Mouse (Mus musculus) bone marrow macrophage, adult 2 months (primary cell): ENCODE data around the gene Cipc.

Source experiments
- CTCF ChIP-seq: IDR thresholded peaks from 2 replicates; pipeline ENCODE4 v1.5.1; 2012; ENCODE audit warnings: low read depth, mild to moderate bottlenecking, low read length, moderate library complexity
- POLR2A ChIP-seq: IDR thresholded peaks from 2 replicates; pipeline ENCODE4 v1.6.1; 2012; ENCODE audit warnings: mild to moderate bottlenecking, low read depth, low read length, borderline replicate concordance

DNA sequence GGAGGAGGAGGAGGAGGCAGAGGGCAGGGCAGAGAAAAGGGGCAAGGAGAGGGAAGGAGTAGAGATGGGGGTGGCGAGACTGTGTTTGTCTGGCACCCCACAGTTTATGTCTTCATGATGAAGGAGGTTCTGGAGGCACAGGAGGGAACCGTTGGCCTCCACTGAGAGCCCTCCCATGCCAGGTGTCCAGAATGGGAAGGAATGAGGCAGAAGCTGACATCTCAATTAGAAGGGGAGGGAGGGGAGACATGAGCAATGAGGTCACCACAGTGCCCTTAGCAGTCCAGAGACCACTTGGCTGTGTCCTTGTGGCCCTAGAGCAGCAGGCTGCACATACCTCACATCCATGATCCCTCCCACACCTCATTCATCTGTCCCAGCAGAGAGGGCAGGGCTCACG is 47.9 kb downstream of the Cipc start:
- TF ChIP-seq CTCF: no peak
- no peak for TF ChIP-seq POLR2A
